13 mouse cellular contexts compared by ENCODE assay signal in the genomic region with DNA sequence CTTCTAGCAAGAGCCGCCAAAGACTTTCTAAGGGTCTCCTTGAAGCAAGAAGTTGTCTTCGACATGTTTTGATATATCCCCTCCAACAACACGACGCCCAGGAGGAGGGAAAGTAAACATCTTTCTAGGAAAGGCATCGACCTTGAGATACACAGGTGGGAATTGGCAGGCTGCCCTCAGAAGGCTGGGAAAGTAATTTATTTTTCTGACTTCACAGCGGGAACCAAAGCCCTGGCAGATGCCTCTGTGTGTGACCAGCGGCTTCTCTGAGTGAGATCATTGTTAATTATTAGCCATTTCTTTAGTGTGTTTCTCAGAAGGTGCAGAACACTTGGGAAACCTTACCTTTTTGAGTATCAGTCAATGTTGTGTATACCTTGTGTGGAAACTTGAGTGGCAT.
DNase-seq lines count a peak whose midpoint lies in the region; ATAC-seq and TF ChIP-seq lines count a peak whose summit lies in the region.
"Had no signal": no experiment of that assay in that cellular context is flagged by ENCODE, and none has a peak within 500 bp of the region (broad histone marks: within the 10 kb centered on the region; RNA-seq: fewer than 3 reads in every experiment).

No protein-coding gene starts in this region.

- H3K79me2 ChIP-seq in liver, adult 2 months (ENCODE audit: control insufficient read depth, insufficient read depth, low read length): no peaks in the 10 kb centered on the region

- H3K4me1 ChIP-seq in liver, adult 2 months (ENCODE audit: control insufficient read depth, insufficient read depth, low read length): peaks cover 3% of the 10 kb centered on the region
- peaks cover 8% of the 10 kb centered on the region; the same call in 1 of the 2 replicates for H3K4me1 ChIP-seq in cerebellum, adult 2 months (ENCODE audit: control insufficient read depth, insufficient read depth, low read length)
- no peaks in the 10 kb centered on the region for H3K4me1 ChIP-seq in intestine, embryonic 16.5 days (ENCODE audit: control insufficient read depth, insufficient read depth, low read length)
- H3K4me1 ChIP-seq: limb, embryonic 12.5 days had no signal

- H3K9me3 ChIP-seq in intestine, embryonic 16.5 days (ENCODE audit: control insufficient read depth, low read length): no peaks in the 10 kb centered on the region
- H3K9me3 ChIP-seq: limb, embryonic 12.5 days had no signal

- no peak for TF ChIP-seq POLR2A in liver, adult 2 months (IDR thresholded peaks at IDR 0.05; ENCODE audit: extremely low read depth, insufficient read depth, low read length)
- no peak for TF ChIP-seq POLR2A in cerebellum, adult 2 months (IDR thresholded peaks at IDR 0.05; ENCODE audit: borderline replicate concordance, insufficient read depth, low read length)

- no peaks in the 10 kb centered on the region for H3K36me3 ChIP-seq in liver, adult 2 months (ENCODE audit: control insufficient read depth, insufficient read depth, low read length)
- H3K36me3 ChIP-seq in intestine, embryonic 16.5 days (ENCODE audit: control insufficient read depth, insufficient read depth, low read length): no peaks in the 10 kb centered on the region; the same call in 1 of the 2 replicates
- H3K36me3 ChIP-seq: limb, embryonic 12.5 days had no signal

- no peak for TF ChIP-seq CTCF in liver, adult 2 months (IDR thresholded peaks at IDR 0.05; ENCODE audit: low read depth, low read length)
- TF ChIP-seq CTCF in cerebellum, adult 2 months (IDR thresholded peaks at IDR 0.05; ENCODE audit: borderline replicate concordance, insufficient read depth, low read depth, low read length): no peak
- no peak for TF ChIP-seq CTCF in layer of hippocampus, adult 2 months (conservative IDR thresholded peaks at IDR 0.05)

- H3K9ac ChIP-seq in liver, adult 2 months (ENCODE audit: low read depth, low read length): no peak overlapping the region
- no peak overlapping the region for H3K9ac ChIP-seq in intestine, embryonic 16.5 days (ENCODE audit: low read depth, low read length)
- H3K9ac ChIP-seq: forebrain, postnatal 0 days; limb, embryonic 12.5 days had no signal

- 30% methylated on average over 7 of the region's 7 CpGs for WGBS in liver, adult 2 months
- WGBS in cerebellum, adult 2 months: 18% methylated on average over 7 of the region's 7 CpGs
- WGBS in intestine, embryonic 16.5 days: 26% methylated on average over 7 of the region's 7 CpGs
- WGBS in large intestine, adult 2 months: 22% methylated on average over 7 of the region's 7 CpGs

- H3K27ac ChIP-seq in liver, adult 2 months (replicated peaks; ENCODE audit: insufficient read depth, low read depth, low read length): no peak overlapping the region
- H3K27ac ChIP-seq in cerebellum, adult 2 months (ENCODE audit: insufficient read depth, low read length): no peak overlapping the region
- no peak overlapping the region for H3K27ac ChIP-seq in intestine, embryonic 16.5 days (ENCODE audit: low read length)
- H3K27ac ChIP-seq in layer of hippocampus, adult 2 months: no peak overlapping the region
- H3K27ac ChIP-seq: limb, embryonic 12.5 days had no signal

- H3K27me3 ChIP-seq in liver, adult 2 months (ENCODE audit: control insufficient read depth, insufficient read depth, low read length): no peaks in the 10 kb centered on the region
- no peaks in the 10 kb centered on the region for H3K27me3 ChIP-seq in cerebellum, adult 2 months (ENCODE audit: control insufficient read depth, insufficient read depth, low read length)
- H3K27me3 ChIP-seq in intestine, embryonic 16.5 days (replicated peaks; ENCODE audit: control insufficient read depth, insufficient read depth, low read length): no peaks in the 10 kb centered on the region
- H3K27me3 ChIP-seq: CH12.LX; limb, embryonic 12.5 days had no signal

- peak; percentile 36 for DNase-seq in liver, adult 2 months (ENCODE audit: extremely low read depth, low read depth, low spot score)
- no peak for DNase-seq in liver
- peak; percentile 80 to 87 for DNase-seq in cerebellum, adult 2 months
- peak; percentile 8 for DNase-seq in large intestine, adult 2 months (ENCODE audit: low read depth, low spot score)
- DNase-seq in layer of hippocampus, adult 2 months (ENCODE audit: low spot score in 2 of 2): no peak
- no peak for DNase-seq in layer of hippocampus, adult 8-10 months (ENCODE audit: low spot score in 2 of 2)
- DNase-seq in right cerebral cortex, adult 18-20 months: no peak
- DNase-seq: forebrain, postnatal 0 days; lung, postnatal 36 days had no signal

- no peak overlapping the region for H3K4me2 ChIP-seq in intestine, embryonic 16.5 days (ENCODE audit: low read depth, low read length)
- H3K4me2 ChIP-seq: limb, embryonic 12.5 days had no signal

- ATAC-seq in intestine, embryonic 16.5 days: peak; percentile 86
- ATAC-seq: forebrain, postnatal 0 days had no signal

- no peak overlapping the region for H3K4me3 ChIP-seq in liver, adult 2 months (ENCODE audit: insufficient read depth, low read depth, low read length)
- H3K4me3 ChIP-seq in cerebellum, adult 2 months (replicated peaks; ENCODE audit: insufficient read depth, low read depth, low read length): no peak overlapping the region
- H3K4me3 ChIP-seq in intestine, embryonic 16.5 days (ENCODE audit: low read length): no peak overlapping the region
- no peak overlapping the region for H3K4me3 ChIP-seq in layer of hippocampus, adult 2 months
- H3K4me3 ChIP-seq: limb, embryonic 12.5 days; myocyte had no signal

Comparison
In these comparisons a context has a peak if more than half of its experiments do, and no peak if none do; other contexts are left out.
1. DNase-seq: peak in liver, adult 2 months (single experiment), cerebellum, adult 2 months (2 of 2) and large intestine, adult 2 months (single experiment); none in liver (single experiment), layer of hippocampus, adult 2 months (0 of 2), layer of hippocampus, adult 8-10 months (0 of 2) and right cerebral cortex, adult 18-20 months (single experiment).